Mouse (Mus musculus): ENCODE measurements around the gene Slc26a10.
A peak's percentile ranks its signal among the peaks of the same experiment; 100 is the strongest.
"Not testable (repeated sequence)": the region's sequence is repeated elsewhere in the genome, so short reads cannot be mapped to it uniquely, and the experiment has no call there.

Gene Slc26a10

DNA sequence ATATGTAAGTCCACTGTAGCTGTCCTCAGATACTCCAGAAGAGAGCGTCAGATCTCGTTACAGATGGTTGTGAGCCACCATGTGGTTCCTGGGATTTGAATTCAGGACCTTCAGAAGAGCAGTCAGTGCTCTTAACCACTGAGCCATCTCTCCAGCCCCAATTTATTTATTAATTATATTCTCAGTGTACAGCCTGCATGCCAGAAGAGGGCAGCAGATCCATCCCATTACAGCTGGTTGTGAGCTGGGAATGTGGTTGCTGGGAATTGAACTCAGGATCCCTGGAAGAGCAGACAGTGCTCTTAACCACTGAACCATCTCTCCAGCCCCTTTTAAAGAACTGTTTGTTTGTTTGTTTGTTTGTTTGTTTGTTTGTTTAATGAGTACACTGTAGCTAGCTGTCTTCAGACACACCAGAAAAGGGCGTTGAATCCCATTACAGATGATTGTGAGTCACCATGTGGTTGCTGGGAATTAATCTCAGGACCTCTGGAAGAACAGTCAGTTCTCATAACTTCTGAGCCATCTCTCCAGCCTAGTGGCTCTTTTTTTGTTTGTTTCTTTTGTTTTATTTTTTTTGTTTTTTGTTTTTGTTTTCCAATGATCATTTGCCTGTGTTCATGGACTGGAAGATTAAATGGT lies 45.9 kb downstream of the Slc26a10 start:
- DNase-seq (ENCODE audit: low spot score in 2 of 2) = not testable (repeated sequence)

DNA sequence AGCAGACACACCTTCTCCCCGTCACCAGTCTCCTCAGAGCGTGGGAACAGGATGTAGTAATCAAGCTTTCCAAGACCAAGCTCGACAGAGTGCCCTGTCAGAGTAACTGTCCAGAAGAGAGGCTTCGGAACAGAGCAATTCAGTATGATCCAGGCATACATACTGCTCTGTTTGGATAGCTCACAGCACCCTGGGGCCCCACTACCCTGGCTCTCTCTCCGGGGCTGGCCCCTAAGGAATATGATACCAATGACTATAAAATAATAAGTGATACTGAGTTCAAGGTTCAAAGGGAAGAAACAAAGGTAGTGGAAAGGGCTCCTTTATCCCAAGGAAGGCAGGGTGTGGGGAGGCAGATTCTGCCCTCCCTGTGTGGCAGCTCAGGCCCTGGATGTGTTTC lies 48.0 kb downstream of the Slc26a10 start:
- DNase-seq (ENCODE audit: low spot score in 2 of 2) = no peak

- no peak for DNase-seq (ENCODE audit: low spot score in 2 of 2)
Observed at GRCm38 (mm10) chr10:127129431-127129830, 51.0 kb downstream of the Slc26a10 start.

GRCm38 (mm10) chr10:127127711-127128279 lies 52.6 kb downstream of the Slc26a10 start:
- no peak for DNase-seq (ENCODE audit: low spot score in 2 of 2)

GRCm38 (mm10) chr10:127126579-127126978 lies 53.9 kb downstream of the Slc26a10 start:
- no peak for DNase-seq (ENCODE audit: low spot score in 2 of 2)

GRCm38 (mm10) chr10:127125210-127126001 lies 55.0 kb downstream of the Slc26a10 start:
- peak in 1 of 2 experiments; percentile 43 for DNase-seq (ENCODE audit: low spot score in 2 of 2)

GRCm38 (mm10) chr10:127123436-127123805 lies 57.0 kb downstream of the Slc26a10 start:
- peak; percentile 74 to 90 for DNase-seq (ENCODE audit: low spot score in 2 of 2)

DNA sequence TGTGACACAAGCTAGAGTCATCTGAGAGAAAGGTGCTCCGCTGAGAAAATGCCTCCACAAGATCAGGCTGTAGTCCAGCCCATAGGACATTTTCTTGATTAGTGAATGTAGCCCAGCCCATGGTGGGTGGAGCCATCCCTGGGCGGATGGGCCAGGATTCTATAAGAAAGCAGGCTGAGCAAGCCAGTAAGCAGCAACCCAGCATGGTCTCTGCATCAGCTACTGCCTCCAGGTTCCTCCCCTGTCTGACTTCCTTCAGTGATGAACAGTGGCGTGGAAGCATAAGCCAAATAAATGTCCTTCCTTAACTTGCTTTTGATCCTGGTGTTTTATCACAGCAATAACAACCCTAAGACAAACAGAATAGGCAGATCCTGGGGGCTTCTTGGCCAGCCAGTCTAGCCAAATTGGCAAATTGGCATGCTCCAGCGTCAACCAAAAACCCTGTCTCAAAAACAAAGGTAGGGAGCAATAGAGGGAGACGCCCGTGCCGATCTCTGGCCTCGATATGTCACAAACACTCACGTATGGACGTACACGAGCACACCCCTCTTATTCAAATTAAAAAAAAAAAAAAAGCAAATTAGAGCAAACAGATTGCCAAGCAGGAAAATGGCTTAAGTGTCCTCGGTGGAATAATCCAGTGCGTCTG lies 57.5 kb downstream of the Slc26a10 start:
- peak; percentile 43 to 68 for DNase-seq (ENCODE audit: low spot score in 2 of 2)

DNA sequence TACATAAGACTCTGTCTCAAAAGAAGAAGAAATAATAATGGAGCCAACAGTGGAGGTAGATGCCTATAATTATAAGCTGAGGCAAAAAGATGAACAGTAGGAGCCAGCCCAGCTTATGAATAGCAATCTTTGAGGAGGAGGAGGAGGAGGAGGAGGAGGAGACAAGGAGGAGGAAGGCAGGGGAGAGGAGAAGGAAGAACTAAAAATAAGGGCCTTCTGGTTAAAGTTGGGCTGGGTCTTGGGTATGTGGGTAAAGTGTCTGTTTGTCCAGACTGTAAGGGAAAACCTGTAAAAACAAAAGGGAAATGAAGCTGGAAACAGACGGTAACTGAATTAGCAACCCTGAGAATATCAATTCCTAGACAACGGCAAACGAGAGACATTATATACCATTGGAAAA lies 58.4 kb downstream of the Slc26a10 start:
- no peak for DNase-seq (ENCODE audit: low spot score in 2 of 2)
